Mouse (Mus musculus) midbrain, postnatal 0 days (tissue): ENCODE data around the gene Igf2r. TPM values are rescaled to one million over a fixed set of nuclear protein-coding genes. Genes with fewer than 3 reads are reported as not detected.

ENCODE experiments used
- ATAC-seq: fragments of 200-750 bp; cut with Nextera tagmentation; 2 replicates; pipeline ENCODE4 v1.8.0; 2017; ENCODE audit warnings: moderate number of reproducible peaks, mild to moderate bottlenecking, moderate TSS enrichment, moderate library complexity; ENCODE audit not compliant: low FRiP score
- DNase-seq: peaks from one replicate; pipeline ENCODE4 v3.0.0-alpha.2; 2015; ENCODE audit warnings: low spot score
- H3K27ac ChIP-seq: fragments of 300-500 bp; sonication (generic); 2 replicates; pipeline ENCODE4 v1.5.1; 2014; ENCODE audit warnings: low read depth, mild to moderate bottlenecking, low read length, mixed read lengths
- H3K27me3 ChIP-seq: fragments of 300-500 bp; sonication (generic); 2 replicates; pipeline ENCODE4 v1.6.1; 2014; ENCODE audit warnings: low read length, control low read depth, mixed read lengths; ENCODE audit not compliant: insufficient read depth
- H3K36me3 ChIP-seq: fragments of 300-500 bp; sonication (generic); 2 replicates; pipeline ENCODE4 v1.6.1; 2014; ENCODE audit warnings: low read length, control low read depth, mixed read lengths; ENCODE audit not compliant: insufficient read depth
- H3K4me1 ChIP-seq: fragments of 300-500 bp; sonication (generic); 2 replicates; pipeline ENCODE4 v1.6.1; 2014; ENCODE audit warnings: mild to moderate bottlenecking, control low read depth, antibody characterized with exemption, low read length, mixed read lengths; ENCODE audit not compliant: insufficient read depth
- H3K4me2 ChIP-seq: fragments of 300-500 bp; sonication (generic); 2 replicates; pipeline ENCODE4 v1.6.1; 2014; ENCODE audit warnings: low read depth, mild to moderate bottlenecking, low read length, mixed read lengths; ENCODE audit not compliant: poor library complexity, severe bottlenecking
- H3K4me3 ChIP-seq: fragments of 300-500 bp; sonication (generic); 2 replicates; pipeline ENCODE4 v1.5.1; 2014; ENCODE audit warnings: low read depth, mild to moderate bottlenecking, low read length, moderate library complexity
- H3K9ac ChIP-seq: fragments of 300-500 bp; sonication (generic); replicated peaks from 2 replicates; pipeline ENCODE4 v1.6.1; 2014; ENCODE audit warnings: mild to moderate bottlenecking, low read length, moderate library complexity, mixed read lengths; ENCODE audit not compliant: poor library complexity, severe bottlenecking
- H3K9me3 ChIP-seq: fragments of 300-500 bp; sonication (generic); 2 replicates; pipeline ENCODE4 v1.6.1; 2016; ENCODE audit warnings: low read length, control low read depth
- CTCF ChIP-seq: IDR thresholded peaks from 2 replicates; pipeline ENCODE4 v1.5.1; 2016; ENCODE audit warnings: antibody characterized with exemption, mild to moderate bottlenecking
- WGBS: fragments of 180-500 bp; shearing (Covaris S2); extraction: QIAGEN DNeasy Blood & Tissue Kit; methylation state at CpG from one replicate; pipeline ENCODE4 v1.1.7; 2014; 5-methylcytosine and 5-hydroxymethylcytosine counted together
- polyA plus RNA-seq: library from polyadenylated mRNA; unstranded; fragments of >200 nt; fragmentation: Nextera tagmentation; extraction: Ambion mirVana; gene quantifications from 2 replicates; pipeline ENCODE4 v1.2.1, GENCODE M21; 2015
- total RNA-seq: library from RNA; depleted of rRNA; stranded (reverse); fragments of >200 nt; gene quantifications from 2 replicates; pipeline ENCODE4 v1.2.3, GENCODE M21; 2014

Gene Igf2r
- total and polyA plus RNA-seq, 2 experiments from 2014 or later, result 5.4 to 31.7 TPM

DNA sequence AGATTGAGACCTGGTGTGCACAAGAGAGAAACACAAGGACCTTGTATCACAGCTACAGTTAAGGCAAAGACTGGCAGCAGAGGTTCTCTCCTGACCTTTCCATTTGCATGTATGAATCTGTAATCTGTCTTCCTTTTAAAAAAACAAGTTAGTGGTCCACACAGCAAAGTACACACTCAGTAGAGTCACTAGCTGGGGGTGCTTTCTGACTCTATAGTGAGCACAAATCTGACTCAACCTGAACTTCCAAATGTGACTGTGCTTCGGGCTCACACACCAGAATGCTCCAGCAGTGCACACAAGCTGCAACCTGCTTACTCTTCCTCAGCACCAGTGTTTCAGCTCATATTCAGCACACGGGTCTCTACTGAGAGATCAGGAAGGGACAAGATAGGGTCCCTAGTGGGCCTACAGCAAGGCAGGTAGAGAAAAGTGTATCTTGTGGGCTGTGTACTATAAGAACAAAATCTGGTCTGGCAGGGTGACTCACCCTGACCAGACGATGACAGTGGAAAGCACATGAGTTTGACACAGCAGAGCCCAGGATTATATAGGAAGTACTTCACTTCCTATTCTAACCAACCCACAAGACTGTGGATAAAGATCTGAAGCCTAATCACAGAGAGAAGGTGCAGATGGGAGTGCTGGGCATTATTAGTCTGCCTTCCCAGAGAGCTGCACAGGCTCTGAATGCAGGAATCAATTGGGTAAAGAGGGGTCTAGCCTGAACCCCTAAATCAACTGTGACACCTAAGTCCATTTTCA, 15.0 kb downstream of the Igf2r start:
- H3K9ac ChIP-seq, result no peak overlapping the region
- WGBS, result 83% methylated on average over 3 of the region's 3 CpGs
- H3K4me3 ChIP-seq, result no peak overlapping the region
- H3K4me1 ChIP-seq, result no peaks in the 10 kb centered on the region
- no peaks in the 10 kb centered on the region for H3K9me3 ChIP-seq
- DNase-seq, result no peak
- H3K27me3 ChIP-seq, result no peaks in the 10 kb centered on the region
- ATAC-seq, result no peak
- no peaks in the 10 kb centered on the region for H3K36me3 ChIP-seq
- H3K27ac ChIP-seq, result no peak overlapping the region
- H3K4me2 ChIP-seq, result no peak overlapping the region
- TF ChIP-seq CTCF, result no peak

DNA sequence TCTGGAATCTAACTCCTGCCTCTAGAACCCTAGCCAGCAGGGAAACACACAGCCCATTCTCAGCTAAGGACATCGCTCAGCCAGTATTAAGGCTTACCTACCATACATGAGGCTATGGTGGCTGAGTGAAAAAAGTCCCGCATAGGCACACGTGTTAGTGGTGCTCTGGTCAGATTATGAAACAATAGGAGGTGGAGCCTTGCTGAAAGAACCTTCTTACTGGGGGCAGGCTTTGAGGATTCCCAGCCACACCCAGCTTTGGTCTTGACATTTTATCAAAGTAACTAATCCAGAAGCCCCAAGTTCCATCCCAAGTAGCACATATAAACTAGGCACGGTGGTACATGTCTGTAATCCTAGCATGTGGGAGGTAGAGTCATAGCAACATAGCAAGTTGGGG, 16.4 kb downstream of the Igf2r start:
- WGBS, result 71% methylated on average over 4 of the region's 4 CpGs

GRCm38 (mm10) chr17:12751641-12752040, 17.8 kb downstream of the Igf2r start:
- Histone ChIP-seq H3K4me3 (no peak overlapping the region), H3K36me3 (no peaks in the 10 kb centered on the region), H3K4me2 (no peak overlapping the region), H3K4me1 (no peaks in the 10 kb centered on the region), H3K9me3 (no peaks in the 10 kb centered on the region), H3K27me3 (no peaks in the 10 kb centered on the region), H3K9ac (no peak overlapping the region), H3K27ac (no peak overlapping the region)
- DNase-seq (no peak), ATAC-seq (no peak)
- WGBS, result 82% methylated on average over 4 of the region's 4 CpGs
- no peak for TF ChIP-seq CTCF

More for the DNA sequence above, 16.4 kb downstream of the Igf2r start:
- no peaks in the 10 kb centered on the region for H3K9me3 ChIP-seq
- H3K9ac ChIP-seq, result no peak overlapping the region
- H3K4me1 ChIP-seq, result no peaks in the 10 kb centered on the region
- H3K27ac ChIP-seq, result no peak overlapping the region
- H3K4me2 ChIP-seq, result no peak overlapping the region
- DNase-seq (no peak), ATAC-seq (no peak)
- no peak for TF ChIP-seq CTCF
- no peak overlapping the region for H3K4me3 ChIP-seq
- H3K36me3 ChIP-seq, result no peaks in the 10 kb centered on the region
- no peaks in the 10 kb centered on the region for H3K27me3 ChIP-seq

DNA sequence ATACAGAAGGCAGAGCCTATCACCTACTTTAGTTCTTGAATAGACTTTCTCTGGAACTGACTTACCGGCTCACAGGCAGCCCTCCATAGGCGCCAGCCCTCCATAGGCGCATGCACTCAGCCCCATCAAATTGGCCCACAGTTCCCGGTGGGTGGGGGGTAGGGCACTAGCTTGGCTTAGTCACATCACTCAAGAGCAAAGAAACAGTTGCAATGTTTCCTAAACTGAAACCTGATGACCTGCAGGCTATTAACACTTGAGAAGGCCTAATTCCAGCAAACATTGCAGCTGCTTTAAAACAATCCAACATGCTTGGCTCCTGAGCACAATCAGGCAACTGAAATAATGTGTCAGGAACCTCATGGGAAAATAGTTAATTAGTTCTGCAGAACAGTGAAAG, 18.2 kb downstream of the Igf2r start:
- no peaks in the 10 kb centered on the region for H3K36me3 ChIP-seq
- H3K27me3 ChIP-seq, result no peaks in the 10 kb centered on the region
- 66% methylated on average over 4 of the region's 4 CpGs for WGBS
- no peak overlapping the region for H3K4me2 ChIP-seq
- no peak overlapping the region for H3K27ac ChIP-seq
- TF ChIP-seq CTCF, result no peak
- no peak overlapping the region for H3K4me3 ChIP-seq
- ATAC-seq (no peak), DNase-seq (peak; percentile 38)
- H3K4me1 ChIP-seq, result no peaks in the 10 kb centered on the region
- H3K9ac ChIP-seq, result no peak overlapping the region
- no peaks in the 10 kb centered on the region for H3K9me3 ChIP-seq

DNA sequence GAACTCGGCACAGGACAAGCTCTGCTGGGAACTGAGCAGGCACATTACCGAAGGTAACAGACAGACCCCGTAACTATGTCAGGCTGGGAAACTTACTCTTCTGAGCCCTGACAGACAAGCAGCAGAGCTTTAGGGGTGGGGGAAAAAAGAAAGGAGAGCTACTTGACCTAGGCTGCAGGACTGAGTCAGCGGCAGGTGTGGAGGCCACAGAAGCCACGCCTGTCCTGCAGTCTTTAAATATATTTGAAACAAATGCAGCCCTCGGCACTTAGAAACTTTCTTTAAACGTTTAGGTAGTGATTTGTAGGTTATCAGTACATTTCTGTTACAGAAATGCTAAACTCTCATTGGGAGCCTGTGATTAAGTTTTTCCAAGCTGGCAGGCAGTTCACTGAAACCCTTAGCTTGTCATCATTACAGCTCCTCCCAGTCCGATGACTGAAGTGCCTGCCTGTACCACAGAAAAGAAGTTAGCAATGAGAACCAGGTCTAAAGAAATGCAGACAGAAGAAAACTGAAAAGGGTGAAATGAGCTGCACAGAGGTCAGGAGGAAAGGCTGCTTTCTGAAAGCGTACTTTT, 18.8 kb downstream of the Igf2r start:
- no peak overlapping the region for H3K4me2 ChIP-seq
- ATAC-seq, result no peak
- no peak for TF ChIP-seq CTCF
- H3K27me3 ChIP-seq, result no peaks in the 10 kb centered on the region
- no peaks in the 10 kb centered on the region for H3K36me3 ChIP-seq
- no peaks in the 10 kb centered on the region for H3K4me1 ChIP-seq
- no peaks in the 10 kb centered on the region for H3K9me3 ChIP-seq
- H3K27ac ChIP-seq, result no peak overlapping the region
- 74% methylated on average over 9 of the region's 9 CpGs for WGBS
- no peak overlapping the region for H3K4me3 ChIP-seq
- no peak for DNase-seq
- no peak overlapping the region for H3K9ac ChIP-seq
